Mouse (Mus musculus): ENCODE data around the gene Myoz1. TPM values are rescaled to one million over a fixed set of nuclear protein-coding genes. Genes with fewer than 3 reads are reported as not detected.

Gene Myoz1
- total and polyA plus RNA-seq, 3 experiments, result 1.7 to 2.6 (median 2.4) TPM

Other genes with a start within 250 kb of the Myoz1 start
- 0.04 and 0.08 TPM in 2 replicates for gene Cfap70, start 204.3 kb downstream of the Myoz1 start, total RNA-seq (2012; rRNA removed)
- gene Cfap70, start 204.3 kb downstream of the Myoz1 start, total RNA-seq (2014; rRNA removed), result not detected in 2 replicates
- gene Cfap70, start 204.3 kb downstream of the Myoz1 start, polyA plus RNA-seq (2012; ENCODE audit: insufficient read length, low read depth), result 0.07 and 0.36 TPM in 2 replicates
- gene Anxa7, start 176.4 kb downstream of the Myoz1 start, total RNA-seq (2012; rRNA removed), result 60.2 and 63.3 TPM in 2 replicates
- 89.2 and 91.9 TPM in 2 replicates for gene Anxa7, start 176.4 kb downstream of the Myoz1 start, total RNA-seq (2014; rRNA removed)
- 83.8 and 99.3 TPM in 2 replicates for gene Anxa7, start 176.4 kb downstream of the Myoz1 start, polyA plus RNA-seq (2012; ENCODE audit: insufficient read length, low read depth)
- gene Mss51, start 159.6 kb downstream of the Myoz1 start, total RNA-seq (2012; rRNA removed), result 0.59 and 0.63 TPM in 2 replicates
- gene Mss51, start 159.6 kb downstream of the Myoz1 start, total RNA-seq (2014; rRNA removed), result 0.45 and 0.47 TPM in 2 replicates
- gene Mss51, start 159.6 kb downstream of the Myoz1 start, polyA plus RNA-seq (2012; ENCODE audit: insufficient read length, low read depth), result 1.1 and 1.5 TPM in 2 replicates
- gene Ppp3cb, start 110.0 kb downstream of the Myoz1 start, total RNA-seq (2012; rRNA removed), result 23.6 and 25.7 TPM in 2 replicates
- 50.6 and 55.3 TPM in 2 replicates for gene Ppp3cb, start 110.0 kb downstream of the Myoz1 start, total RNA-seq (2014; rRNA removed)
- 53.8 and 61.1 TPM in 2 replicates for gene Ppp3cb, start 110.0 kb downstream of the Myoz1 start, polyA plus RNA-seq (2012; ENCODE audit: insufficient read length, low read depth)
- gene Usp54, start 15.5 kb downstream of the Myoz1 start, total RNA-seq (2012; rRNA removed), result 5.3 TPM in 2 replicates
- 4.5 and 5.4 TPM in 2 replicates for gene Usp54, start 15.5 kb downstream of the Myoz1 start, total RNA-seq (2014; rRNA removed)
- gene Usp54, start 15.5 kb downstream of the Myoz1 start, polyA plus RNA-seq (2012; ENCODE audit: insufficient read length, low read depth), result 9.1 and 11.7 TPM in 2 replicates
- 0.04 TPM in 2 replicates for gene Synpo2l, start 11.8 kb upstream of the Myoz1 start, total RNA-seq (2012; rRNA removed)
- gene Synpo2l, start 11.8 kb upstream of the Myoz1 start, total RNA-seq (2014; rRNA removed), result not detected in 2 replicates
- 0.13 and 0.26 TPM in 2 replicates for gene Synpo2l, start 11.8 kb upstream of the Myoz1 start, polyA plus RNA-seq (2012; ENCODE audit: insufficient read length, low read depth)
- gene Sec24c, start 17.8 kb upstream of the Myoz1 start, total RNA-seq (2012; rRNA removed), result 95.9 and 103 TPM in 2 replicates
- 51.2 and 57.0 TPM in 2 replicates for gene Sec24c, start 17.8 kb upstream of the Myoz1 start, total RNA-seq (2014; rRNA removed)
- gene Sec24c, start 17.8 kb upstream of the Myoz1 start, polyA plus RNA-seq (2012; ENCODE audit: insufficient read length, low read depth), result 107 and 122 TPM in 2 replicates
- 2.6 and 2.9 TPM in 2 replicates for gene Fut11, start 38.4 kb upstream of the Myoz1 start, total RNA-seq (2012; rRNA removed)
- gene Fut11, start 38.4 kb upstream of the Myoz1 start, total RNA-seq (2014; rRNA removed), result 3.5 and 3.7 TPM in 2 replicates
- gene Fut11, start 38.4 kb upstream of the Myoz1 start, polyA plus RNA-seq (2012; ENCODE audit: insufficient read length, low read depth), result 3.8 and 4.0 TPM in 2 replicates
- 184 and 191 TPM in 2 replicates for gene Chchd1, start 46.5 kb upstream of the Myoz1 start, total RNA-seq (2012; rRNA removed)
- gene Chchd1, start 46.5 kb upstream of the Myoz1 start, total RNA-seq (2014; rRNA removed), result 391 and 402 TPM in 2 replicates
- gene Chchd1, start 46.5 kb upstream of the Myoz1 start, polyA plus RNA-seq (2012; ENCODE audit: insufficient read length, low read depth), result 157 and 166 TPM in 2 replicates
- 22.6 and 22.8 TPM in 2 replicates for gene Zswim8, start 51.0 kb upstream of the Myoz1 start, total RNA-seq (2012; rRNA removed)
- 8.7 and 9.5 TPM in 2 replicates for gene Zswim8, start 51.0 kb upstream of the Myoz1 start, total RNA-seq (2014; rRNA removed)
- gene Zswim8, start 51.0 kb upstream of the Myoz1 start, polyA plus RNA-seq (2012; ENCODE audit: insufficient read length, low read depth), result 33.9 and 39.6 TPM in 2 replicates
- gene Ndst2, start 78.0 kb upstream of the Myoz1 start, total RNA-seq (2012; rRNA removed), result 17.8 and 21.1 TPM in 2 replicates
- 9.9 and 11.4 TPM in 2 replicates for gene Ndst2, start 78.0 kb upstream of the Myoz1 start, total RNA-seq (2014; rRNA removed)
- 18.0 and 20.2 TPM in 2 replicates for gene Ndst2, start 78.0 kb upstream of the Myoz1 start, polyA plus RNA-seq (2012; ENCODE audit: insufficient read length, low read depth)
- gene Camk2g, start 137.5 kb upstream of the Myoz1 start, total RNA-seq (2012; rRNA removed), result 18.5 and 19.8 TPM in 2 replicates
- gene Camk2g, start 137.5 kb upstream of the Myoz1 start, total RNA-seq (2014; rRNA removed), result 15.7 and 17.1 TPM in 2 replicates
- 33.1 and 34.7 TPM in 2 replicates for gene Camk2g, start 137.5 kb upstream of the Myoz1 start, polyA plus RNA-seq (2012; ENCODE audit: insufficient read length, low read depth)
- 2.4 and 3.2 TPM in 2 replicates for gene Plau, start 180.1 kb upstream of the Myoz1 start, total RNA-seq (2012; rRNA removed)
- 1.4 and 1.8 TPM in 2 replicates for gene Plau, start 180.1 kb upstream of the Myoz1 start, total RNA-seq (2014; rRNA removed)
- 2.8 TPM in 2 replicates for gene Plau, start 180.1 kb upstream of the Myoz1 start, polyA plus RNA-seq (2012; ENCODE audit: insufficient read length, low read depth)